Mouse (Mus musculus): ENCODE data around the gene Lmf1.

Gene Lmf1

DNA sequence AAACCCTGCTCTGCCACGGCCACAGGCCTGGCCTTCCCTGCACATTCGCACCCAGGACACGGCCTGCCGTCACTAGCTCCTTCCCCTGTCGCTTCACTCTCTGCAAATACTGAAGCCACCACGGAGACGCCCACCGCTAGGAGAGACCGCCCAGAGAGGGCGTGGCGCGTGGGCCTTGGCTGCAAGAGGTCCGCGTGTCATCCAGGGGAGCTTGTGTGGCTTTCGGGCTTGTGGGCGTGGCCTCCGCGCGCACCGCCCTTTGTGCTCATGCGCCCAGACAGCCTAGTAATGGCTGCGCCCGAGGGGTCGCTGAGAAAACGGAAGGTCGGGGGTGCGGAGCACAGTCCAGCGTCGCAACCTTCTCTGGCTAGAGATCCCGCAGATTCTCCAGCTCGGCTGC is at the start of gene Lmf1:
Gene Lmf1 (plus strand): TSS at position 166 of the 400 bp plus-strand sequence.
- DNase-seq (ENCODE audit: low read depth): peak; percentile 82

DNA sequence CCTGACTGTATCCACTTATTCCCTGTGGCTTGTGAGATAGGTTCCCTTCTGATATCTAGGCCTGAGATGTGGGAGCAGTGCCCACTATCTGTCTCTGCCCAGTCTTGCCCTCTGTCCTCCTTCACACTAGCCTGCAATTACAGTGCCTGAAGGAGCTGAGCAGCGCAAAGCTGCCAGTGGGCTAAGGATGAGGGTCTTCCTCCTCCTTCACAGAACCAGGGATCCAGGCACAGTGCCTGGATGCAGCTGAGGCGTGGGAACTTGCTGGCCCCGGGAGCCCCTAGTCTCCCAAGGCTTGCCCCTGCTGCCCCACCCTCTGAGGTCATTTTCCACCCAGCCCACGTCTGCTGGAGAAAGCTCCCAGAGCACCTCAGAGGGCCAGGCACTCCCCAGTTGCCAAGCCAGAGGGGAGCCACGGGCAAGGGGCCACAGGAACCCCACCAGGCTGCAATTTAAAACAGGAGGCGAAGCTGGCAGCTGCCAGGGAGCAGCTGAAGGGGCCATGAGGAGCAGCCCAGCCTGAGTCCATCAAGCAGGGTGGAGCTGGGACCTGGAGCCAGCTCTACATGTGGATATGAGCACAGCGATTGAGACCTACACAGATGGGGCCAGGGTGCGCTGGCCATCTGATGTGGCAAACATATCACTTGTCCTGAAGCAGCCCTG is 48.4 kb upstream of the Lmf1 start:
- DNase-seq (ENCODE audit: low read depth): no peak

GRCm38 (mm10) chr17:25538945-25539875 is 39.7 kb upstream of the Lmf1 start:
- DNase-seq (ENCODE audit: low read depth): peak; percentile 34

DNA sequence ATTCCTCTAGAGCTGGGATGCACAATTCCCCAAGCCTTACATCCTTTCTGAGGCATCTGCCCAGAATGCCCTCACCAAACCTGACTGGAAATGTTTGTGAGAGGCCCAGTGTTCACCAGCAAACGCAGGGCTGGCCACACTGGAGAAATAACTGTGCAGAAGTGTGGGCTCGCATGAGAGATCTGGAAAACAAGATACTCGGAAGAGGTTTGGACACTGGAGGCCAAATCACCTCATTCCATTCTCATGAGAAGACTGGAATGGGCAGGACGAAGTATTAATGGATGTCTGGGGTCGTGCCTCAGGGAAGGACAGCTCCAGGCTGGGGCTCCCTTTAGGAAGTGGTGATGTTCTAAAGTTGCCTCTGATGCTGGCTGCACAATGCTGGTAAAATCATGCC is 38.2 kb upstream of the Lmf1 start:
- DNase-seq (ENCODE audit: low read depth): no peak

DNA sequence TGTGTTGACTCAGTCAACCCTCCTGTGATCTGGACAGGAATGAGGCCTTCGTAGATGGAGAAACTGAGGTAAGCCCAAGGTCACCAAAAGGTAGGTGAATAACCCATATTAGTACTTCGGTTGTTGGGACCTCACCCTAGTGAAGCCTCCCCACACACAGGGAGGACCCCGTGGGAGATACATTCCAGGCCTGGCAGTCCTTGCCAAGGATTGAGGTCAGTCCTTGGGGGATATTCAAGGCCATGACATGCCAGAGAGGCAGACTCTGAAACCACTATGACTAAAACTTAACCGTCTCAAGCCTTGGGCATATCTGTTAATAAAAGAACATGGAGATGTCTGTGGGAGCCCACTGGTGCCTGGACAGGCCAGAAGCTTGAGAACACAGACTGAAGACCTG is 37.1 kb upstream of the Lmf1 start:
- DNase-seq (ENCODE audit: low read depth): no peak

GRCm38 (mm10) chr17:25547026-25547425 is 31.9 kb upstream of the Lmf1 start:
- no peak for DNase-seq (ENCODE audit: low read depth)

DNA sequence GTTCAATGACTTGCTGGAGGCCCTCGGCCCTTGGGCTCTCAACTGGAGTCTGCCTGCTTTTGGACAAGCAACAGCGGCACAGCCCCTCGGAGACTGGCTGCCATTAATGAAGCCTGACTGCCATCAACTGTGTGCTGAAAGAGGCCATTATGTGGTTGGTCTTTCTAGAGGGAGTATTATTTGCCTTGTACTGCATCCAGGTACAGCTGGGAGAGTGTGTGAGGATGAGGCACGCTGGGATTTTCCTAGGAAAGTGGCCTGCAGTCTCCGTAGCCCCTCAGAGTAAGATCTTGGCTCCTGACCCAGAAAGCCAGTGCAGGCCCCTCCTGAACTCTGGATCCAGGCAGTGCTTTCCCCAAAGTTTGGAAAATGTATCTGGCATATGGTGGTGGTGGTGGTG is 28.9 kb upstream of the Lmf1 start:
- no peak for DNase-seq (ENCODE audit: low read depth)

- no peak for DNase-seq (ENCODE audit: low read depth)
Measured at GRCm38 (mm10) chr17:25551313-25551712, 27.6 kb upstream of the Lmf1 start.

DNA sequence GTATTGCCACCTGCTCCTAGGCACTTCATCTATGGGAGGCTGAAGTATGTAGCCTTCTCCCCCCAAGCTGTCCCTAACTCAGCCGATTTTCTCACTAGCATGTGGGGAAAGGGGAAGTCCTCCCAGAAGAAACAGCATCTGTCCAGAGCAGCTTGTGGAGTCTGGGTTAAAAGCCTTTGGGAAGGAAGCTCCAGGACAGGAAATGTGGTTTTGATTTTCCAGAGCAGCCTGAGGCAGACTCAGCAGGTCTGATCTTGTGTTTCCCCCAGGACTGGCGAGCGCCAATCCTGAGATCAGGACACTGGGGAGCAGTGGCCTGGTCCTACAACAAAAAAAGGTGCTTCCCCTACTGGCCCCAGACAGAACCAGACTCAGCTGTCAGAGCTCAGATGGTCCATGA is 23.7 kb upstream of the Lmf1 start:
- no peak for DNase-seq (ENCODE audit: low read depth)

DNA sequence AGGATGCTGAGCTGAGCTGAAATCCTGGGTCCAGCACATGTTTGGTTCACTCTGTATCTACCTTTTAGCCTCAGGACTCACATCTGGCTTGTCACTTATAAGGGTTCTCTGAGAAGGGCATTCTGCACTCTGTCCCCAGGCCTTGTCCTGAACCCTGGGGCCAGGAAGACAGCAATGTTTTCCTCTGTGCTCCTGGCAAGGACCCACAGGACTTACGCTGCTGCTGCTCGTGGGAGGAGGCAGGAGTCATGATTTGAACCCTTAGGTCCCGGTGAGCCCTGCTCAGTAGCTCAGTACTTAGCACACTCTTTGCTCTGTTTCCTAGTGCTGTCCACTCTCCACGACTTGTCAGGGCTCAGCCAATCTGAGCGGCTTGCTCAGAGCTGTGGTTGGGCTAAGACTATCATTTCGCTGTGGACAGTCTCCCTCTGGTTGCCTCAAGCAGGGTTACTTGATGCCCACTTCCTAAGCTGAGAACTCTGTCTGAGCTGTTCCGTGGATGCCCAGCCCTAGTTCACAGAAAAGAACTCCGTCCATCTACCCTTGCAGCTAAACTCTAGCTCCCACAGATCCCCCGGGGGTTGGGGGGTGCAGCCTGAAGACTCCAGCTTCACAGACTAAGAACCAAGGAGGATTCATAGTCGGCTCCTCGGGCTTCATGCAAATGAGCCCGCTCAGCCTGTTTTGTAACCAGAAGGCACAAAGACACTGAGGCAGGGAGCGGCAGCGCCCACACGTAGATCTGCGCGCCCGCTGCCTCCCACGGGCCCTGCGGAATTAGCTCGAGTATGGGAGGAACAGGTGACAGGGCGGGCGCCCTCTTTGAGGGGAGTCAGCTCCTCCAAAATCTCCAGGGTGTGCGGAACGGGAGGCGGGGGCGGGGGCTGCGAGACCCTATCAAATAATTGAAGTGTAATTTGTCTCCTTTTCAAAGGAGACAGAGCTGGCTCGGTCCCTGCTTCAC is 22.9 kb upstream of the Lmf1 start:
- no peak for DNase-seq (ENCODE audit: low read depth)

DNA sequence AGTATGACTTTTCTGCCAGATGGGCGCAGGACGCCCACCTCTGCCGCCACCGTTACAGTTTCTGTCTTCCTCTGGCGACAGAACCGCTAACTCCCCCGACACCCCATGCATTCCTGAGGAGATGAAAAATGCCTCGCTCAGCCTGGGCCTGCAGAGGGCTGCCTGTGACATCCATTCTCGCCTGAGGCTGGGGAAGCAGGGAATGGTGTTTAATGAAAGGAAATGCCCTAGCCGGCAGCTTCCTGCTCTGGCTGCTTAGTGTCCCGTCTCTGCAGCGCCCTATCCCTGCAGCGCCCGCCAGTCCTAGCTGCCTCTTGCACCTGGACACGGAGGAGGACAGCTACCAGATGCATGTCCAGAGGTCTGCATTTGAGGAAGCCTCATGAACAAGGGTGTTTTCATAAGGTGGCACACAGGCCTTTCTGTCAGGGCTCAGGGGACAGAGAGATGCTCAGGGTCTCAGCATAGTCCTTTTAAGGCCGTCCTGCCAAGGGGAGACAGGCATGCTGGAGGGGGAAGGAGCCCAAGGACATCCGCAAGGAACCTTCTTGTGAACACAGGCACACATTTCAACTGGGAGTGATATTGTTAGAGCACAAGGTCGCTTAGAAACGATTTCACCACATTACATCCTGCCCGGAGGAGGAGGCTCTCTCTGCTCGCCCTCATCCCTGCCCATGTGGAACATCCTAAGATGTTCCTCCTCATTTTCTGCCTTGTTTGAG is 22.1 kb upstream of the Lmf1 start:
- DNase-seq (ENCODE audit: low read depth): no peak

GRCm38 (mm10) chr17:25559634-25560033 is 19.3 kb upstream of the Lmf1 start:
- DNase-seq (ENCODE audit: low read depth): no peak

DNA sequence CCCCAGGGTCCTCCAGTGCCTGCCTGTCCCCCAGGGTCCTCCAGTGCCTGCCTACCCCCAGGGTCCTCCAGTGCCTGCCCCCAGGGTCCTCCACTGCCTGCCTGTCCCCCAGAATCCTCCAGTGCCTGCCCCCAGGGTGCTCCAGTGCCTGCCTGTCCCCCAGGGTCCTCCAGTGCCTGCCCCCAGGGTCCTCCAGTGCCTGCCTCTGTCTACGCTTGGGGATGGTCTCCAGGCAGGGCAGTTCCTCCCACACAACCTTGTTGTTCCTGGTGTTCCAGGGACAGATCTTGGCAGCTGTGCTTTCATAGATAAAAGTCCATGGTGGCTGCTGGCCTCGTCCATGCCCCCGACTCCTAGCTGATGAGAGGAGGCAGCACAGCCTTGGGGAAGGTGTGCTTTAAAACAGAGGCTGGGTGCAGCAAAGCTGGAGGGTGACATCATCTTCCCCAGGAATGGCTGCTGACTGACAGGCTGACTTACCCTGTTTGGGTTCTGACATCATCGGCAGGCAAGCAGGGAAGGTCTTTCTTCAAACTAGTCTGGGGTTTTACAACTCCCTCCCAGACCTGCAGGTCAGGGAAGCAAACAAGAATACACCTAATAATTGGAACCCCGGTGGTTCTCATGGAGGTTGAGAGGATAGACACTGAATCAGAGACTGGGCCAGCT is 18.2 kb upstream of the Lmf1 start:
- DNase-seq (ENCODE audit: low read depth): no peak

DNA sequence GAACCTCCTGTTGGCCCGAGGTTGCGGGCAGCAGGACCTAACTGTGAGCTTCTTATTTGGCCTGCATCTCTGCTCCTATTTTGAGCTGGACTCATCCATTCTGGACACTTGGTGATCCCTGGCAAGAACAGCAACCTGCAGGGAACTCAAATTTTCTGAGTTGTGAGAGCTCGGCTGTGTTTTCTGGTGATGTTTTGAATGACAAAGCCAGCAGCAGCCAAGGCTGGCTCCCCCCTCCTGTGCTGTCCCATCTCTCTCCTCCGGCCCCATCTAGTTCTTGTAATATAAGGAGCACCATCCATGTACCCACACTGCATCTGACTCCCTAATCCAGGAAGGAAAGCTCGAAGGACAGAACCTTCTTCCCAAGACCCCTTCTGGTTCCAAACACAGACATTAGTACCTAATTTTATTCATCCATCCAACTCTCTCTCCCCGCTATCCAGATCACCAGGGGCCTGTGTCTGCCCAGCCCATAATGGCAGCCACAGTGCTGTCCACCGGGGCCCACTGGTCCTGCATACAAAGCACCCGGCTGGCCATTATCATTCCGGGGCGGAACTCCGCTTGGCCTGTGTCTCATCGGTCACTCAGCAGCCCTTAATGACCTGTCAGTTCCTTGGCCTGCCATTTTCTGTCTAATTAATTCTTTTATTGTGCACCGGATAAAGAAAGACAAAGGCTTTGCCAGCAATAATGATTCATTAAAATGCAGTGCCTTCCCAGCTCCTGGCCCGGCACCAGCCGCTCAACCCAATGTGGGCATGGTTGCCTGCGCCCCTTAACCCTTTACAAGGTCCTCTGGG is 17.5 kb upstream of the Lmf1 start:
- no peak for DNase-seq (ENCODE audit: low read depth)

GRCm38 (mm10) chr17:25564481-25564880 is 14.4 kb upstream of the Lmf1 start:
- no peak for DNase-seq (ENCODE audit: low read depth)

GRCm38 (mm10) chr17:25565244-25565643 is 13.6 kb upstream of the Lmf1 start:
- no peak for DNase-seq (ENCODE audit: low read depth)

GRCm38 (mm10) chr17:25565860-25566600 is 12.9 kb upstream of the Lmf1 start:
- no peak for DNase-seq (ENCODE audit: low read depth)

DNA sequence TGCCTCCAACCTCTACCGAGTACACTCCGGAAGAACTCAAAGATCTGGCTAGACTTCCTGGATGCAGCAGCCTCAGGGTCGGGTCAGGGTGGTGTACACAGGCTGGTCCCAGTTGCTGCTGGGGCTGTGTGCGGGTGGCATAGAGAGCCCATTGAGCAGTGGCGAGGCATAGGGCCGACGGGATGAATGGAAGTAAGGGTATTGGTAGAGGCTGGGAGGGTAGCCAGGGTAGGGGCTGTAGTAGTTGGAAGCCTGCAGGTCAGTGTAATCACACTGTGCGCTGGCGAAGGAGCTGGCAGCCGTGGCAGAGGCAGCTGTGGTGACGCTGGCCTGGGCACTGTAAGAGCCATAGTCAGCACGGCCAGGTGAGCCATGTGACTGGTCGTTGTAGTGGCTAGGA is 11.6 kb upstream of the Lmf1 start:
- DNase-seq (ENCODE audit: low read depth): no peak

- DNase-seq (ENCODE audit: low read depth): no peak
Measured at GRCm38 (mm10) chr17:25567745-25568144, 11.1 kb upstream of the Lmf1 start.

Measured in fibroblast of lung, adult 2 months (primary cell).